Mouse (Mus musculus): ENCODE data around the gene Gm43064. TPM values are rescaled to one million over a fixed set of nuclear protein-coding genes. Genes with fewer than 3 reads are reported as not detected.
A peak's percentile ranks its signal among the peaks of the same experiment; 100 is the strongest.
"Not testable (repeated sequence)": the region's sequence is repeated elsewhere in the genome, so short reads cannot be mapped to it uniquely, and the experiment has no call there.

The Gm43064 gene
- polyA plus RNA-seq, 1 experiment = 0.49 TPM

GRCm38 (mm10) chr3:103802861-103803260 is 6.5 kb upstream of the Gm43064 start:
- no peaks in the 10 kb centered on the region for H3K27me3 ChIP-seq (ENCODE audit: control insufficient read depth, insufficient read depth, low read length)
- peaks cover 11% of the 10 kb centered on the region for H3K4me1 ChIP-seq (ENCODE audit: control insufficient read depth, insufficient read depth, low read length)
- peak overlapping the region; percentile 40; the same call in 1 of the 2 replicates for H3K27ac ChIP-seq (ENCODE audit: insufficient read depth, low read length)
- TF ChIP-seq CTCF (IDR thresholded peaks at IDR 0.05; ENCODE audit: borderline replicate concordance, insufficient read depth, low read depth, low read length) (no peak), POLR2A (IDR thresholded peaks at IDR 0.05; ENCODE audit: borderline replicate concordance, insufficient read depth, low read length) (no peak)
- WGBS = 74% methylated on average over 8 of the region's 8 CpGs
- H3K4me3 ChIP-seq (replicated peaks; ENCODE audit: insufficient read depth, low read depth, low read length) = no peak overlapping the region
- DNase-seq = no peak

- Histone ChIP-seq H3K4me3 (replicated peaks; ENCODE audit: insufficient read depth, low read depth, low read length) (no peak overlapping the region), H3K27me3 (ENCODE audit: control insufficient read depth, insufficient read depth, low read length) (no peaks in the 10 kb centered on the region), H3K4me1 (ENCODE audit: control insufficient read depth, insufficient read depth, low read length) (peaks cover 14% of the 10 kb centered on the region), H3K27ac (ENCODE audit: insufficient read depth, low read length) (no peak overlapping the region)
- TF ChIP-seq POLR2A (IDR thresholded peaks at IDR 0.05; ENCODE audit: borderline replicate concordance, insufficient read depth, low read length) = no peak
- no peak for TF ChIP-seq CTCF (IDR thresholded peaks at IDR 0.05; ENCODE audit: borderline replicate concordance, insufficient read depth, low read depth, low read length)
- 94% methylated on average over 1 of the region's 1 CpGs for WGBS
- DNase-seq = no peak
Observed at GRCm38 (mm10) chr3:103805671-103806070, 3.7 kb upstream of the Gm43064 start.

GRCm38 (mm10) chr3:103809799-103810150 is 402 bp downstream of the Gm43064 start:
- no peaks in the 10 kb centered on the region for H3K27me3 ChIP-seq (ENCODE audit: control insufficient read depth, insufficient read depth, low read length)
- peak overlapping the region; percentile 91 for H3K27ac ChIP-seq (ENCODE audit: insufficient read depth, low read length)
- DNase-seq = no peak
- peaks cover 4% of the 10 kb centered on the region; the same call in 1 of the 2 replicates for H3K4me1 ChIP-seq (ENCODE audit: control insufficient read depth, insufficient read depth, low read length)
- H3K4me3 ChIP-seq (replicated peaks; ENCODE audit: insufficient read depth, low read depth, low read length) = peak overlapping the region; percentile 91
- TF ChIP-seq POLR2A (IDR thresholded peaks at IDR 0.05; ENCODE audit: borderline replicate concordance, insufficient read depth, low read length) (no peak), CTCF (IDR thresholded peaks at IDR 0.05; ENCODE audit: borderline replicate concordance, insufficient read depth, low read depth, low read length) (no peak)
- 2% methylated on average over 14 of the region's 14 CpGs for WGBS

- Histone ChIP-seq H3K4me3 (replicated peaks; ENCODE audit: insufficient read depth, low read depth, low read length) (no peak overlapping the region), H3K27me3 (ENCODE audit: control insufficient read depth, insufficient read depth, low read length) (no peaks in the 10 kb centered on the region), H3K27ac (ENCODE audit: insufficient read depth, low read length) (no peak overlapping the region), H3K4me1 (ENCODE audit: control insufficient read depth, insufficient read depth, low read length) (peaks cover 4% of the 10 kb centered on the region; the same call in 1 of the 2 replicates)
- TF ChIP-seq POLR2A (IDR thresholded peaks at IDR 0.05; ENCODE audit: borderline replicate concordance, insufficient read depth, low read length) = no peak
- TF ChIP-seq CTCF (IDR thresholded peaks at IDR 0.05; ENCODE audit: borderline replicate concordance, insufficient read depth, low read depth, low read length) = no peak
- no peak for DNase-seq
- WGBS = 88% methylated on average over 6 of the region's 6 CpGs
Observed at GRCm38 (mm10) chr3:103810967-103811366, 1.6 kb downstream of the Gm43064 start.

- H3K27ac ChIP-seq (ENCODE audit: insufficient read depth, low read length) = no peak overlapping the region
- TF ChIP-seq CTCF (IDR thresholded peaks at IDR 0.05; ENCODE audit: borderline replicate concordance, insufficient read depth, low read depth, low read length) = peak; percentile 41; the same call in 1 of the 2 replicates
- no peak for TF ChIP-seq POLR2A (IDR thresholded peaks at IDR 0.05; ENCODE audit: borderline replicate concordance, insufficient read depth, low read length)
- no peaks in the 10 kb centered on the region for H3K27me3 ChIP-seq (ENCODE audit: control insufficient read depth, insufficient read depth, low read length)
- no peaks in the 10 kb centered on the region for H3K4me1 ChIP-seq (ENCODE audit: control insufficient read depth, insufficient read depth, low read length)
- DNase-seq = no peak
- H3K4me3 ChIP-seq (replicated peaks; ENCODE audit: insufficient read depth, low read depth, low read length) = no peak overlapping the region
Observed at GRCm38 (mm10) chr3:103827548-103827947, 18.2 kb downstream of the Gm43064 start.

GRCm38 (mm10) chr3:103829036-103829435 is 19.7 kb downstream of the Gm43064 start:
- 88% methylated on average over 3 of the region's 3 CpGs for WGBS
- TF ChIP-seq CTCF (IDR thresholded peaks at IDR 0.05; ENCODE audit: borderline replicate concordance, insufficient read depth, low read depth, low read length) (no peak), POLR2A (IDR thresholded peaks at IDR 0.05; ENCODE audit: borderline replicate concordance, insufficient read depth, low read length) (no peak)
- Histone ChIP-seq H3K27me3 (ENCODE audit: control insufficient read depth, insufficient read depth, low read length) (no peaks in the 10 kb centered on the region), H3K4me1 (ENCODE audit: control insufficient read depth, insufficient read depth, low read length) (no peaks in the 10 kb centered on the region), H3K4me3 (replicated peaks; ENCODE audit: insufficient read depth, low read depth, low read length) (no peak overlapping the region), H3K27ac (ENCODE audit: insufficient read depth, low read length) (no peak overlapping the region)
- no peak for DNase-seq

- not testable (repeated sequence) for H3K4me3 ChIP-seq (replicated peaks; ENCODE audit: insufficient read depth, low read depth, low read length); H3K4me1 ChIP-seq (ENCODE audit: control insufficient read depth, insufficient read depth, low read length); DNase-seq
Observed at GRCm38 (mm10) chr3:103830681-103831080, 21.3 kb downstream of the Gm43064 start.

GRCm38 (mm10) chr3:103831146-103831545 is 21.8 kb downstream of the Gm43064 start:
- TF ChIP-seq POLR2A (IDR thresholded peaks at IDR 0.05; ENCODE audit: borderline replicate concordance, insufficient read depth, low read length) = no peak
- TF ChIP-seq CTCF (IDR thresholded peaks at IDR 0.05; ENCODE audit: borderline replicate concordance, insufficient read depth, low read depth, low read length) = no peak
- H3K4me1 ChIP-seq (ENCODE audit: control insufficient read depth, insufficient read depth, low read length) = no peaks in the 10 kb centered on the region
- H3K4me3 ChIP-seq (replicated peaks; ENCODE audit: insufficient read depth, low read depth, low read length) = no peak overlapping the region
- WGBS = 15% methylated on average over 7 of the region's 7 CpGs
- peak; percentile 40 to 68 for DNase-seq
- H3K27ac ChIP-seq (ENCODE audit: insufficient read depth, low read length) = no peak overlapping the region
- no peaks in the 10 kb centered on the region for H3K27me3 ChIP-seq (ENCODE audit: control insufficient read depth, insufficient read depth, low read length)

More at GRCm38 (mm10) chr3:103830681-103831080, 21.3 kb downstream of the Gm43064 start:
- not testable (repeated sequence) for H3K27ac ChIP-seq (ENCODE audit: insufficient read depth, low read length); H3K27me3 ChIP-seq (ENCODE audit: control insufficient read depth, insufficient read depth, low read length)
- WGBS = 69% methylated on average over 1 of the region's 1 CpGs
